Mouse (Mus musculus) cortical plate, adult 2 months (tissue): Measurements from ENCODE around the gene Emilin2.

Source experiments
- CTCF ChIP-seq: fragments of 200-500 bp; IDR thresholded peaks from 2 replicates; pipeline ENCODE4 v1.5.1; 2011; ENCODE audit warnings: mild to moderate bottlenecking, control low read depth, low read length; ENCODE audit not compliant: insufficient read depth; ENCODE audit errors: extremely low read depth
- POLR2A ChIP-seq: fragments of 200-500 bp; IDR thresholded peaks from 2 replicates; pipeline ENCODE4 v1.6.1; 2011; ENCODE audit warnings: mild to moderate bottlenecking, low read length, control low read depth; ENCODE audit not compliant: insufficient read depth; ENCODE audit errors: extremely low read depth

- no peak for TF ChIP-seq POLR2A
- TF ChIP-seq CTCF, result no peak
Measured at GRCm38 (mm10) chr17:71256068-71256615, 55.6 kb downstream of the Emilin2 start.
